ENCODE assay signal across 19 mouse cellular contexts in the genomic region with DNA sequence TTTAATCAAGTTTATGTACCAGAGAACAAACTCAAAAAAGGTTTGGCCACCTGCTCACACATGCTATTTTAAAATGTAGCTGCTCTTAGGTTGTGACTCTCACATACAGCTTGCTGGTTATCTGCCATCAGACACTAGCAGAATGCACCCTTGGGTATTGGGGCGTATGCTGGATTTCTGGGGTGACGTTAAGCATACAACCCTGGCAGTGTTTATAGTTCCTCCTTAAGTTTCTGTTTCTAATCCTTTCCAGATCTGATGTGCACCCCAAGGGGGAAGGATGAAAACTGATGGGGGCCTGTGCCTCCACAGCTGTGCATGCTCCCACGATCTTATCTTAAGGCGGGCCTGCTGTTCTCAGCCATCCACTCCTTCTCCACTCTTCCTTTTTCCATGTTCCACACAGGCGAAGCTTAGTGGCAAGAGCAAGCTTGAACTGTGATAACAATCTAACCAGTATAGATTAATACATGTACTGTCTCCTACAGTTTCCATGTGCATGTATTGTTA.
"Had no signal": no experiment of that assay in that cellular context is flagged by ENCODE, and none has a peak within 500 bp of the region (broad histone marks: within the 10 kb centered on the region; RNA-seq: fewer than 3 reads in every experiment).

No protein-coding gene starts in this region.

- ATAC-seq: lung, postnatal 0 days had no signal

- H3K36me3 ChIP-seq: limb, embryonic 12.5 days; liver, embryonic 15.5 days; midbrain, embryonic 10.5 days; neural tube, embryonic 15.5 days; stomach, embryonic 15.5 days had no signal

- H3K4me3 ChIP-seq: layer of hippocampus, adult 2 months; left cerebral cortex, adult 2 months; limb, embryonic 12.5 days; liver, embryonic 15.5 days; midbrain, embryonic 10.5 days; myocyte; neural tube, embryonic 15.5 days; stomach, embryonic 15.5 days had no signal

- H3K9ac ChIP-seq: limb, embryonic 12.5 days; liver, embryonic 15.5 days; neural tube, embryonic 15.5 days; stomach, embryonic 15.5 days had no signal

- H3K27me3 ChIP-seq: limb, embryonic 12.5 days; liver, embryonic 15.5 days; neural tube, embryonic 15.5 days; stomach, embryonic 15.5 days had no signal

- H3K4me1 ChIP-seq: liver, embryonic 15.5 days; midbrain, embryonic 10.5 days; neural tube, embryonic 15.5 days; stomach, embryonic 15.5 days had no signal

- H3K9me3 ChIP-seq: limb, embryonic 12.5 days; liver, embryonic 15.5 days; midbrain, embryonic 10.5 days; neural tube, embryonic 15.5 days; stomach, embryonic 15.5 days had no signal

- H3K4me2 ChIP-seq: limb, embryonic 12.5 days; liver, embryonic 11.5 days; liver, embryonic 15.5 days; neural tube, embryonic 15.5 days; stomach, embryonic 15.5 days had no signal

- H3K27ac ChIP-seq: layer of hippocampus, adult 2 months; left cerebral cortex, adult 2 months; limb, embryonic 12.5 days; liver, embryonic 15.5 days; midbrain, embryonic 10.5 days; neural tube, embryonic 15.5 days; stomach, embryonic 15.5 days had no signal

- DNase-seq: kidney, postnatal 10 days; kidney, postnatal 4 days; lung, adult 2 months; lung, postnatal 4 days; midbrain, embryonic 14.5 days; retina, postnatal 1 day; right cerebral cortex, postnatal 4 days; thymus, adult 2 months; thymus, postnatal 25 days had no signal
